In genomic region chr2:32485751-32486150, GRCm38 (mm10) we compare ENCODE assay signal across 1 mouse cellular context.
TF ChIP-seq lines count a peak whose summit lies in the region.

No protein-coding gene starts in this region.

TF ChIP-seq in MEL, 35 proteins besides CTCF, POLR2A, EP300 and RAD21:
- TF ChIP-seq MAX (IDR thresholded peaks at IDR 0.05; ENCODE audit: low read length): no peak
- TF ChIP-seq RCOR1 (IDR thresholded peaks at IDR 0.05; ENCODE audit: low read depth, low read length): no peak
- TF ChIP-seq MAFK (IDR thresholded peaks at IDR 0.05; ENCODE audit: borderline replicate concordance, low read depth, low read length): no peak
- no peak for TF ChIP-seq POLR2AphosphoS5 (IDR thresholded peaks at IDR 0.05; ENCODE audit: borderline replicate concordance, low read depth, low read length)
- TF ChIP-seq UBTF (IDR thresholded peaks at IDR 0.05; ENCODE audit: borderline replicate concordance, insufficient read depth, low read depth, low read length): no peak
- no peak for TF ChIP-seq USF1 (IDR thresholded peaks at IDR 0.05; ENCODE audit: low read depth, low read length)
- TF ChIP-seq ZMIZ1 (IDR thresholded peaks at IDR 0.05; ENCODE audit: low read depth, low read length): no peak
- TF ChIP-seq MEF2A (IDR thresholded peaks at IDR 0.05; ENCODE audit: extremely low read depth, insufficient replicate concordance, low read depth, low read length, poor library complexity, severe bottlenecking): no peak
- no peak for TF ChIP-seq GABPA (IDR thresholded peaks at IDR 0.05; ENCODE audit: low read depth, low read length)
- no peak for TF ChIP-seq TAL1 (IDR thresholded peaks at IDR 0.05; ENCODE audit: low read length)
- TF ChIP-seq CHD1 (IDR thresholded peaks at IDR 0.05; ENCODE audit: low read depth, low read length): no peak
- no peak for TF ChIP-seq CHD2 (IDR thresholded peaks at IDR 0.05; ENCODE audit: low read length)
- no peak for TF ChIP-seq ZNF384 (IDR thresholded peaks at IDR 0.05; ENCODE audit: low read depth, low read length)
- no peak for TF ChIP-seq POLR2AphosphoS2 (IDR thresholded peaks at IDR 0.05; ENCODE audit: low read length)
TF ChIP-seq in MEL: peak in this region for 0.
